ENCODE assay signal across 39 mouse cellular contexts in genomic region chr14:34075346-34075745, GRCm38 (mm10). TPM values are rescaled to one million over a fixed set of nuclear protein-coding genes. Genes with fewer than 3 reads are reported as not detected.
A peak's percentile ranks its signal among the peaks of the same experiment; 100 is the strongest.
DNase-seq lines count a peak whose midpoint lies in the region; ATAC-seq lines count a peak whose summit lies in the region.
"Had no signal": no experiment of that assay in that cellular context is flagged by ENCODE, and none has a peak within 500 bp of the region (broad histone marks: within the 10 kb centered on the region; RNA-seq: fewer than 3 reads in every experiment).

No protein-coding gene starts in this region.

- no peak overlapping the region for H3K4me2 ChIP-seq in kidney, embryonic 14.5 days (replicated peaks; ENCODE audit: low read depth, low read length)
- H3K4me2 ChIP-seq: heart, embryonic 13.5 days; limb, embryonic 12.5 days; liver, embryonic 15.5 days; midbrain, embryonic 12.5 days; neural tube, embryonic 12.5 days had no signal

- no peaks in the 10 kb centered on the region for H3K4me1 ChIP-seq in kidney, embryonic 14.5 days (ENCODE audit: control insufficient read depth, insufficient read depth, low read length)
- H3K4me1 ChIP-seq: limb, embryonic 12.5 days; liver, embryonic 15.5 days; megakaryocyte, embryonic 14.5 days; midbrain, embryonic 12.5 days; neural tube, embryonic 12.5 days had no signal

- peak; percentile 38 for DNase-seq in adrenal gland, postnatal 14 days
- DNase-seq in adrenal gland, postnatal 25 days: no peak
- DNase-seq in kidney, adult 9 months: peak; percentile 24
- DNase-seq in lung, postnatal 10 days: peak; percentile 52
- no peak for DNase-seq in lung, postnatal 25 days (ENCODE audit: low spot score)
- DNase-seq: cerebellum, adult 2 months; cerebellum, postnatal 14 days; gastrocnemius, adult 2 months; gastrocnemius, postnatal 36 days; heart, adult 2 months; thymus, postnatal 4 days had no signal

- H3K27me3 ChIP-seq in kidney, embryonic 14.5 days (ENCODE audit: control insufficient read depth, insufficient read depth, low read length): no peaks in the 10 kb centered on the region
- H3K27me3 ChIP-seq: heart, embryonic 13.5 days; limb, embryonic 12.5 days; liver, embryonic 15.5 days; midbrain, embryonic 12.5 days; neural tube, embryonic 12.5 days had no signal

- no peaks in the 10 kb centered on the region for H3K9me3 ChIP-seq in kidney, embryonic 14.5 days (ENCODE audit: control insufficient read depth, low read length)
- H3K9me3 ChIP-seq: heart, embryonic 13.5 days; limb, embryonic 12.5 days; liver, embryonic 15.5 days; megakaryocyte, embryonic 14.5 days; midbrain, embryonic 12.5 days; neural tube, embryonic 12.5 days had no signal

- H3K4me3 ChIP-seq in kidney, embryonic 14.5 days (ENCODE audit: low read length): no peak overlapping the region
- H3K4me3 ChIP-seq: erythroblast, embryonic 14.5 days; gastrocnemius, adult 2 months; heart, adult 2 months; heart, embryonic 13.5 days; layer of hippocampus, adult 2 months; left cerebral cortex, adult 2 months; limb, embryonic 12.5 days; liver, embryonic 15.5 days; megakaryocyte, embryonic 14.5 days; midbrain, embryonic 12.5 days; myocyte; neural tube, embryonic 12.5 days had no signal

- H3K9ac ChIP-seq in kidney, embryonic 14.5 days (ENCODE audit: low read depth, low read length): no peak overlapping the region
- H3K9ac ChIP-seq: heart, embryonic 13.5 days; limb, embryonic 12.5 days; liver, embryonic 15.5 days; midbrain, embryonic 12.5 days; neural tube, embryonic 12.5 days had no signal

- WGBS in kidney, embryonic 14.5 days: 48% methylated on average over 4 of the region's 4 CpGs

- H3K36me3 ChIP-seq in kidney, embryonic 14.5 days (ENCODE audit: control insufficient read depth, insufficient read depth, low read length): no peaks in the 10 kb centered on the region
- H3K36me3 ChIP-seq: heart, embryonic 13.5 days; limb, embryonic 12.5 days; liver, embryonic 15.5 days; midbrain, embryonic 12.5 days; neural tube, embryonic 12.5 days had no signal

- H3K27ac ChIP-seq in kidney, embryonic 14.5 days (ENCODE audit: low read depth, low read length): no peak overlapping the region
- H3K27ac ChIP-seq: gastrocnemius, adult 2 months; heart, embryonic 13.5 days; layer of hippocampus, adult 2 months; left cerebral cortex, adult 2 months; limb, embryonic 12.5 days; liver, embryonic 15.5 days; midbrain, embryonic 12.5 days; neural tube, embryonic 12.5 days had no signal

- ATAC-seq in kidney, embryonic 14.5 days (ENCODE audit: low FRiP score, low TSS enrichment): no peak
- ATAC-seq: CD4-positive, CD25-positive, alpha-beta regulatory T cell, adult 4 months; forebrain, embryonic 16.5 days; hindbrain, embryonic 16.5 days had no signal

RNA-seq across cellular contexts. Expression of gene Anxa8, which starts 10.4 kb away (rescaled TPM):
- total RNA-seq in adrenal gland, postnatal 14 days (2021): 7.0 and 8.9 TPM in 2 replicates
- 1.3 and 2.1 TPM in 2 replicates for total RNA-seq in adrenal gland, postnatal 25 days (2021)
- 0.44 and 0.61 TPM in 2 replicates for polyA plus RNA-seq in kidney, embryonic 14.5 days (2014; fragmentation: Nextera tagmentation; extraction: Ambion mirVana)
- total RNA-seq: liver, adult 2 months had no signal
- polyA plus RNA-seq: CD4-positive, CD25-positive, alpha-beta regulatory T cell, adult 4 months; erythroblast, embryonic 14.5 days; forebrain, embryonic 16.5 days; liver, adult 2 months had no signal

RNA-seq across cellular contexts. Expression of gene Antxrl, which starts 22.8 kb away (rescaled TPM):
- total RNA-seq in adrenal gland, postnatal 14 days (2021): not detected in 2 replicates
- total RNA-seq in adrenal gland, postnatal 25 days (2021): not detected in 2 replicates
- not detected in 2 replicates for polyA plus RNA-seq in kidney, embryonic 14.5 days (2014; fragmentation: Nextera tagmentation; extraction: Ambion mirVana)
- total RNA-seq: adrenal gland, postnatal 36 days; gastrocnemius, adult 2 months; gastrocnemius, postnatal 36 days; heart, adult 2 months; heart, postnatal 14 days; layer of hippocampus, adult 2 months; layer of hippocampus, postnatal 14 days; left cerebral cortex, adult 2 months; left cerebral cortex, postnatal 25 days; liver, adult 2 months; midbrain, postnatal 0 days had no signal
- polyA plus RNA-seq: CD4-positive, CD25-positive, alpha-beta regulatory T cell, adult 4 months; cerebellum, adult 2 months; cortical plate, adult 2 months; embryonic facial prominence, embryonic 14.5 days; forebrain, embryonic 11.5 days; forebrain, embryonic 16.5 days; heart, embryonic 13.5 days; hindbrain, embryonic 11.5 days; hindbrain, embryonic 16.5 days; intestine, embryonic 14.5 days; limb, embryonic 12.5 days; liver, adult 2 months; liver, embryonic 15.5 days; lung, embryonic 16.5 days; midbrain, embryonic 12.5 days; midbrain, postnatal 0 days; neural tube, embryonic 12.5 days; stomach, embryonic 14.5 days; thymus, postnatal 0 days had no signal

RNA-seq across cellular contexts. Expression of gene A630023A22Rik, which starts 27.2 kb away (rescaled TPM):
- not detected in 2 replicates for total RNA-seq in adrenal gland, postnatal 14 days (2021)
- not detected in 2 replicates for total RNA-seq in adrenal gland, postnatal 25 days (2021)
- not detected in 2 replicates for polyA plus RNA-seq in kidney, embryonic 14.5 days (2014; fragmentation: Nextera tagmentation; extraction: Ambion mirVana)
- total RNA-seq: adrenal gland, postnatal 36 days; gastrocnemius, adult 2 months; gastrocnemius, postnatal 36 days; heart, adult 2 months; heart, postnatal 14 days; layer of hippocampus, adult 2 months; layer of hippocampus, postnatal 14 days; left cerebral cortex, adult 2 months; left cerebral cortex, postnatal 25 days; liver, adult 2 months; midbrain, postnatal 0 days had no signal
- polyA plus RNA-seq: CD4-positive, CD25-positive, alpha-beta regulatory T cell, adult 4 months; cerebellum, adult 2 months; cortical plate, adult 2 months; embryonic facial prominence, embryonic 14.5 days; erythroblast, embryonic 14.5 days; forebrain, embryonic 11.5 days; forebrain, embryonic 16.5 days; heart, adult 2 months; heart, embryonic 13.5 days; hindbrain, embryonic 11.5 days; limb, embryonic 12.5 days; liver, adult 2 months; liver, embryonic 15.5 days; midbrain, embryonic 12.5 days; midbrain, postnatal 0 days; neural tube, embryonic 12.5 days; stomach, embryonic 14.5 days had no signal

RNA-seq across cellular contexts. Expression of gene Gm5460, which starts 58.8 kb away (rescaled TPM):
- not detected in 2 replicates for total RNA-seq in adrenal gland, postnatal 14 days (2021)
- not detected in 2 replicates for total RNA-seq in adrenal gland, postnatal 25 days (2021)
- polyA plus RNA-seq in kidney, embryonic 14.5 days (2014; fragmentation: Nextera tagmentation; extraction: Ambion mirVana): not detected in 2 replicates
- total RNA-seq: gastrocnemius, adult 2 months; gastrocnemius, postnatal 36 days; heart, adult 2 months; heart, postnatal 14 days; layer of hippocampus, adult 2 months; layer of hippocampus, postnatal 14 days; left cerebral cortex, adult 2 months; left cerebral cortex, postnatal 25 days; liver, adult 2 months; midbrain, postnatal 0 days had no signal
- polyA plus RNA-seq: CD4-positive, CD25-positive, alpha-beta regulatory T cell, adult 4 months; cerebellum, adult 2 months; cortical plate, adult 2 months; embryonic facial prominence, embryonic 14.5 days; erythroblast, embryonic 14.5 days; forebrain, embryonic 11.5 days; forebrain, embryonic 16.5 days; heart, adult 2 months; hindbrain, embryonic 11.5 days; hindbrain, embryonic 16.5 days; intestine, embryonic 14.5 days; limb, embryonic 12.5 days; liver, adult 2 months; liver, embryonic 15.5 days; lung, embryonic 16.5 days; midbrain, embryonic 12.5 days; midbrain, postnatal 0 days; neural tube, embryonic 12.5 days; stomach, embryonic 14.5 days; thymus, postnatal 0 days had no signal

Comparison
In these comparisons a context has a peak if more than half of its experiments do, and no peak if none do; other contexts are left out.
1. DNase-seq: peak in adrenal gland, postnatal 14 days (single experiment), kidney, adult 9 months (single experiment) and lung, postnatal 10 days (single experiment); none in adrenal gland, postnatal 25 days (single experiment) and lung, postnatal 25 days (single experiment).